Mouse (Mus musculus) neural tube, embryonic 11.5 days (tissue): ENCODE results near the gene Zcchc3. TPM values are rescaled to one million over a fixed set of nuclear protein-coding genes. Genes with fewer than 3 reads are reported as not detected.

Experiments
- ATAC-seq: fragments of 200-750 bp; cut with Nextera tagmentation; 2 replicates; pipeline ENCODE4 v1.8.0; 2017; ENCODE audit warnings: moderate number of reproducible peaks, mild to moderate bottlenecking, moderate TSS enrichment, moderate library complexity; ENCODE audit not compliant: insufficient read depth, low FRiP score, low TSS enrichment
- DNase-seq: peaks from one replicate; pipeline ENCODE4 v3.0.0-alpha.2; 2015; ENCODE audit warnings: low spot score
- H3K27ac ChIP-seq: fragments of 300-500 bp; sonication (generic); 2 replicates; pipeline ENCODE4 v1.5.1; 2014; ENCODE audit warnings: low read depth, mild to moderate bottlenecking, low read length
- H3K27me3 ChIP-seq: fragments of 300-500 bp; sonication (generic); 2 replicates; pipeline ENCODE4 v1.6.1; 2014; ENCODE audit warnings: mild to moderate bottlenecking, low read length, mixed read lengths; ENCODE audit not compliant: control insufficient read depth, insufficient read depth
- H3K36me3 ChIP-seq: fragments of 300-500 bp; sonication (generic); 2 replicates; pipeline ENCODE4 v1.6.1; 2014; ENCODE audit warnings: mild to moderate bottlenecking, low read length, moderate library complexity, mixed read lengths; ENCODE audit not compliant: control insufficient read depth, insufficient read depth
- H3K4me1 ChIP-seq: fragments of 300-500 bp; sonication (generic); 2 replicates; pipeline ENCODE4 v1.6.1; 2014; ENCODE audit warnings: low read length, mixed read lengths; ENCODE audit not compliant: control insufficient read depth, insufficient read depth
- H3K4me2 ChIP-seq: fragments of 300-500 bp; sonication (generic); 2 replicates; pipeline ENCODE4 v1.6.1; 2014; ENCODE audit warnings: low read depth, mild to moderate bottlenecking, moderate library complexity
- H3K4me3 ChIP-seq: fragments of 300-500 bp; sonication (generic); 2 replicates; pipeline ENCODE4 v1.5.1; 2014; ENCODE audit warnings: low read depth, low read length
- H3K9ac ChIP-seq: fragments of 300-500 bp; sonication (generic); 2 replicates; pipeline ENCODE4 v1.6.1; 2014; ENCODE audit warnings: mild to moderate bottlenecking, low read length
- H3K9me3 ChIP-seq: fragments of 300-500 bp; sonication (generic); 2 replicates; pipeline ENCODE4 v1.6.1; 2016; ENCODE audit warnings: low read length; ENCODE audit not compliant: control insufficient read depth
- WGBS: fragments of 180-500 bp; shearing (Covaris S2); extraction: QIAGEN DNeasy Blood & Tissue Kit; methylation state at CpG from one replicate; pipeline ENCODE4 v1.1.7; 2014; 5-methylcytosine and 5-hydroxymethylcytosine counted together
- polyA plus RNA-seq: library from polyadenylated mRNA; unstranded; fragments of >200 nt; fragmentation: Nextera tagmentation; extraction: Ambion mirVana; gene quantifications from 2 replicates; pipeline ENCODE4 v1.2.1, GENCODE M21; 2014

Zcchc3 gene
- polyA plus RNA-seq, 1 experiment from 2014 or later, result 55.2 TPM

GRCm38 (mm10) chr2:152397680-152398435, 17.0 kb downstream of the Zcchc3 start, which contains the start of gene Sox12:
Gene Sox12 (minus strand): TSS chr2:152398063.
- Histone ChIP-seq H3K4me3 (peak within 1 kb of the TSS; percentile 92), H3K27me3 (no peaks in the 10 kb centered on the region), H3K36me3 (no peaks in the 10 kb centered on the region), H3K27ac (peak within 1 kb of the TSS; percentile 100), H3K9ac (peak within 1 kb of the TSS; percentile 97), H3K4me1 (peaks cover 22% of the 10 kb centered on the region), H3K9me3 (no peaks in the 10 kb centered on the region), H3K4me2 (peak within 1 kb of the TSS; percentile 93)
- WGBS, result 0% methylated on average over 49 of the region's 104 CpGs
- peak; percentile 98 for DNase-seq
- peak; percentile 65 for ATAC-seq

- Histone ChIP-seq H3K27me3 (no peaks in the 10 kb centered on the region), H3K4me2 (peak overlapping the region; percentile 93), H3K27ac (peak overlapping the region; percentile 100), H3K4me1 (peaks cover 22% of the 10 kb centered on the region), H3K36me3 (no peaks in the 10 kb centered on the region), H3K4me3 (peak overlapping the region; percentile 92), H3K9ac (peak overlapping the region; percentile 97), H3K9me3 (no peaks in the 10 kb centered on the region)
- WGBS, result under 1% methylated on average over 68 of the region's 77 CpGs
- DNase-seq (peak; percentile 85), ATAC-seq (peak; percentile 17)
Measured at GRCm38 (mm10) chr2:152397004-152397589, 17.7 kb downstream of the Zcchc3 start.

- DNase-seq (peak; percentile 97), ATAC-seq (peak; percentile 60)
- H3K27ac ChIP-seq, result peak overlapping the region; percentile 100
- no peaks in the 10 kb centered on the region for H3K27me3 ChIP-seq
- H3K36me3 ChIP-seq, result no peaks in the 10 kb centered on the region
- H3K4me3 ChIP-seq, result peak overlapping the region; percentile 92
- no peaks in the 10 kb centered on the region for H3K9me3 ChIP-seq
- H3K4me2 ChIP-seq, result peak overlapping the region; percentile 93
- peaks cover 22% of the 10 kb centered on the region for H3K4me1 ChIP-seq
- H3K9ac ChIP-seq, result peak overlapping the region; percentile 97
- WGBS, result under 1% methylated on average over 42 of the region's 46 CpGs
Measured at GRCm38 (mm10) chr2:152396110-152397003, 18.5 kb downstream of the Zcchc3 start.

GRCm38 (mm10) chr2:152395271-152395920, 19.4 kb downstream of the Zcchc3 start:
- peak overlapping the region; percentile 92 for H3K4me3 ChIP-seq
- no peak for ATAC-seq
- no peaks in the 10 kb centered on the region for H3K36me3 ChIP-seq
- no peaks in the 10 kb centered on the region for H3K9me3 ChIP-seq
- H3K9ac ChIP-seq, result peak overlapping the region; percentile 97
- WGBS, result 29% methylated on average over 13 of the region's 13 CpGs
- 0 out of 2 replicates have a peak overlapping the region, but pooled peaks have one; percentile 8 for H3K27ac ChIP-seq
- H3K4me2 ChIP-seq, result peak overlapping the region; percentile 93
- no peak for DNase-seq
- H3K27me3 ChIP-seq, result no peaks in the 10 kb centered on the region
- H3K4me1 ChIP-seq, result peaks cover 22% of the 10 kb centered on the region

- Histone ChIP-seq H3K27me3 (no peaks in the 10 kb centered on the region), H3K27ac (no peak overlapping the region), H3K9me3 (no peaks in the 10 kb centered on the region), H3K4me2 (peak overlapping the region; percentile 93), H3K36me3 (no peaks in the 10 kb centered on the region), H3K9ac (no peak overlapping the region; the same call in 1 of the 2 replicates), H3K4me3 (peak overlapping the region; percentile 92; the same call in 1 of the 2 replicates), H3K4me1 (peaks cover 22% of the 10 kb centered on the region)
- DNase-seq, result no peak
- WGBS, result 55% methylated on average over 9 of the region's 9 CpGs
- ATAC-seq, result no peak
Measured at GRCm38 (mm10) chr2:152393225-152394017, 21.4 kb downstream of the Zcchc3 start.

GRCm38 (mm10) chr2:152392786-152393185, 22.0 kb downstream of the Zcchc3 start:
- Histone ChIP-seq H3K27ac (no peak overlapping the region), H3K9ac (no peak overlapping the region), H3K9me3 (no peaks in the 10 kb centered on the region), H3K27me3 (no peaks in the 10 kb centered on the region), H3K4me1 (peaks cover 22% of the 10 kb centered on the region), H3K4me3 (no peak overlapping the region), H3K4me2 (no peak overlapping the region), H3K36me3 (no peaks in the 10 kb centered on the region)
- WGBS, result 18% methylated on average over 3 of the region's 3 CpGs
- peak; percentile 45 for DNase-seq
- ATAC-seq, result no peak

- H3K4me3 ChIP-seq, result no peak overlapping the region
- no peaks in the 10 kb centered on the region for H3K36me3 ChIP-seq
- H3K27ac ChIP-seq, result no peak overlapping the region
- no peak for DNase-seq
- H3K9me3 ChIP-seq, result no peaks in the 10 kb centered on the region
- H3K4me2 ChIP-seq, result no peak overlapping the region
- 87% methylated on average over 4 of the region's 4 CpGs for WGBS
- no peaks in the 10 kb centered on the region for H3K27me3 ChIP-seq
- H3K4me1 ChIP-seq, result no peaks in the 10 kb centered on the region
- no peak overlapping the region for H3K9ac ChIP-seq
- no peak for ATAC-seq
Measured at GRCm38 (mm10) chr2:152384191-152384590, 30.6 kb downstream of the Zcchc3 start.
